Mouse (Mus musculus): ENCODE measurements around the gene Kcnmb4. TPM values are rescaled to one million over a fixed set of nuclear protein-coding genes. Genes with fewer than 3 reads are reported as not detected.

The Kcnmb4 gene
- polyA plus RNA-seq (2012; rRNA removed) = 26.0 and 33.2 TPM in 2 replicates

DNA sequence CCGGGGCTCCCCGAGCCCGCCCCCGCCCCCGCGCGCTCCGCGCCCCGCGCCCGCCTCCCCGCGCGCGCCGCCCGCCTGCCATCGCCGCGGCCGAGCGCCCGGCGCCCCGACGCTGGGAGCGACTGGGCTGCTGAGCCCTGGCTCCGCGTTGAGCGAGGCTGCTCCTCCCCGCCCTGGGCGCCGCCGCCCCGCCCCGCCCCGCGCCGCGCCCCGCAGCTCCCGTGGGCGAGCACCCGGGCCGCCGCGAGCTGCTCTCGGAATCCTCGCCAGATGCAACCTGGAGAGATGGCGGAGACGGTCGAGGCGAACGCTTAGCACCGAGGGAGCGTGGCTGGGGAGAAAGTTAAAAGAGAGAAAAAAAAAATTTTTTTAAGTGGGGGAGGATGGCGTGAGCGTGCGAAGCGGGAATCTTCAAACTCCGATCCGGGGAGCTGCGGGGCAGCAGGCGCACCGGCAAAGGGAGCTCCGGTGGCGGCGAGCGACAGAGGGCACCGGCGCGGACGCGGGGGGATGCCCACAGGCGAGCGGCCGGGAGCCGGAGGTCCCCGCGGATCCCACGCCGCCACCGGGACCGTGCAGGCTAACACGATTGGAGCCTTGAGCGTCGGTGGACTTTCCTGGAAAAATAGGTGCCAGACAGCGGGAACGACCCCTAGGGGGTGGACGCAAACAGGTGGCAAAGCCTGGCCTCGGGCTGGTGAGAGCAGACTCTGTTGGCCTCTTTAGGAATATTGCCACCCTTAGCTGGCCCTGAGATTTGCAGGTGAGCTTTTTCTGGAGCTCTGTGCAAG lies at the start of gene Kcnmb4:
Gene Kcnmb4, minus strand, starts transcription at position 120 of the 791 bp plus-strand sequence.

Other genes with a start within 250 kb of the Kcnmb4 start
- 4.9 and 5.6 TPM in 2 replicates for gene Ptprb, start 198.4 kb downstream of the Kcnmb4 start, polyA plus RNA-seq (2012; rRNA removed)
- 28.2 and 45.0 TPM in 2 replicates for gene Cnot2, start 107.6 kb upstream of the Kcnmb4 start, polyA plus RNA-seq (2012; rRNA removed)

Measured in ovary, adult 2 months (tissue).